Mouse (Mus musculus) midbrain, embryonic 11.5 days (tissue): Measurements from ENCODE around the gene Dcaf11. TPM values are rescaled to one million over a fixed set of nuclear protein-coding genes. Genes with fewer than 3 reads are reported as not detected.

Experiments used
- ATAC-seq: fragments of 200-750 bp; cut with Nextera tagmentation; 2 replicates; pipeline ENCODE4 v1.8.0; 2017; ENCODE audit warnings: moderate TSS enrichment, moderate library complexity; ENCODE audit not compliant: low FRiP score
- DNase-seq: peaks from one replicate; pipeline ENCODE4 v3.0.0; 2015; ENCODE audit warnings: low spot score; ENCODE audit errors: missing footprints
- H3K27ac ChIP-seq: fragments of 300-500 bp; sonication (generic); 2 replicates; pipeline ENCODE4 v1.5.1; 2014; ENCODE audit warnings: low read depth, low read length
- H3K27me3 ChIP-seq: fragments of 300-500 bp; sonication (generic); 2 replicates; pipeline ENCODE4 v1.6.1; 2014; ENCODE audit warnings: mild to moderate bottlenecking, low read length, moderate library complexity, mixed read lengths; ENCODE audit not compliant: control insufficient read depth, insufficient read depth
- H3K36me3 ChIP-seq: fragments of 300-500 bp; sonication (generic); 2 replicates; pipeline ENCODE4 v1.6.1; 2014; ENCODE audit warnings: mild to moderate bottlenecking, low read length, moderate library complexity, mixed read lengths; ENCODE audit not compliant: control insufficient read depth, insufficient read depth
- H3K4me1 ChIP-seq: fragments of 300-500 bp; sonication (generic); 2 replicates; pipeline ENCODE4 v1.6.1; 2014; ENCODE audit warnings: low read length; ENCODE audit not compliant: control insufficient read depth, insufficient read depth
- H3K4me2 ChIP-seq: fragments of 300-500 bp; sonication (generic); 2 replicates; pipeline ENCODE4 v1.6.1; 2014; ENCODE audit warnings: mild to moderate bottlenecking, moderate library complexity
- H3K4me3 ChIP-seq: fragments of 300-500 bp; sonication (generic); 2 replicates; pipeline ENCODE4 v1.5.1; 2014; ENCODE audit warnings: low read depth, low read length
- H3K9ac ChIP-seq: fragments of 300-500 bp; sonication (generic); 2 replicates; pipeline ENCODE4 v1.6.1; 2014; ENCODE audit warnings: low read length
- H3K9me3 ChIP-seq: fragments of 300-500 bp; sonication (generic); 2 replicates; pipeline ENCODE4 v1.6.1; 2016; ENCODE audit warnings: low read length; ENCODE audit not compliant: control insufficient read depth
- WGBS: fragments of 180-500 bp; shearing (Covaris S2); extraction: QIAGEN DNeasy Blood & Tissue Kit; methylation state at CpG from one replicate; pipeline ENCODE4 v1.1.7; 2014; 5-methylcytosine and 5-hydroxymethylcytosine counted together
- polyA plus RNA-seq: library from polyadenylated mRNA; unstranded; fragments of >200 nt; fragmentation: Nextera tagmentation; extraction: Ambion mirVana; gene quantifications from 2 replicates; pipeline ENCODE4 v1.2.1, GENCODE M21; 2014

The Dcaf11 gene
- polyA plus RNA-seq, 1 experiment from 2014 or later, result 76.4 TPM

GRCm38 (mm10) chr14:55544334-55544733 is 15.5 kb upstream of the Dcaf11 start:
- no peak for DNase-seq
- Histone ChIP-seq H3K4me2 (no peak overlapping the region), H3K9ac (no peak overlapping the region), H3K9me3 (no peaks in the 10 kb centered on the region), H3K36me3 (no peaks in the 10 kb centered on the region; the same call in 1 of the 2 replicates), H3K4me3 (no peak overlapping the region), H3K27me3 (no peaks in the 10 kb centered on the region), H3K27ac (no peak overlapping the region), H3K4me1 (peaks cover 9% of the 10 kb centered on the region; the same call in 1 of the 2 replicates)
- ATAC-seq, result no peak
- 91% methylated on average over 9 of the region's 9 CpGs for WGBS

- no peak for ATAC-seq
- no peaks in the 10 kb centered on the region for H3K4me1 ChIP-seq
Measured at GRCm38 (mm10) chr14:55550191-55550590, 9.6 kb upstream of the Dcaf11 start.

DNA sequence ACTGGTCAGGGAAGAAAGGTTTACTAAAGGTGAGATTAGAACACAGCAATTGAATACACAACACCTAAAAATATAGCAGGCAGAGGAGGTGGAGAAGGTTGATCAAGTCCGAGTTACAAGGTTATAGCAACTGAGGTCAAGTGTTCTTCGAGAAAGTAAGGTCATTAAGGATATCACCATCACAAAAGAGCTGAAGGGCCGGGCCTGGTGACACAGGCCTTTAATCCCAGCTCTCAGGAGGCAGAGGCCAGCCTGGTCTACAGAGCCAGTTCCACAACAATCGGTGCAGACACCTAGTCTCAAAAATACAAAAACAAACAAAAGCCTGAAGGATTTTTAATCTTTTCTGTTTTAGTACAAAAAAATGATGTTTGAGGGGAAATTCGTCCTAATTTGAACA is 8.5 kb upstream of the Dcaf11 start:
- H3K27ac ChIP-seq, result no peak overlapping the region
- no peaks in the 10 kb centered on the region for H3K4me1 ChIP-seq
- H3K36me3 ChIP-seq, result no peaks in the 10 kb centered on the region
- no peaks in the 10 kb centered on the region for H3K9me3 ChIP-seq
- H3K4me3 ChIP-seq, result no peak overlapping the region
- ATAC-seq, result no peak
- no peak overlapping the region for H3K4me2 ChIP-seq
- 69% methylated on average over 5 of the region's 5 CpGs for WGBS
- DNase-seq, result no peak
- H3K9ac ChIP-seq, result no peak overlapping the region
- no peaks in the 10 kb centered on the region for H3K27me3 ChIP-seq

More at GRCm38 (mm10) chr14:55550191-55550590, 9.6 kb upstream of the Dcaf11 start:
- Histone ChIP-seq H3K27me3 (no peaks in the 10 kb centered on the region), H3K4me3 (no peak overlapping the region), H3K9ac (no peak overlapping the region), H3K27ac (no peak overlapping the region), H3K36me3 (no peaks in the 10 kb centered on the region), H3K4me2 (no peak overlapping the region), H3K9me3 (no peaks in the 10 kb centered on the region)
- no peak for DNase-seq
- 88% methylated on average over 6 of the region's 6 CpGs for WGBS

DNA sequence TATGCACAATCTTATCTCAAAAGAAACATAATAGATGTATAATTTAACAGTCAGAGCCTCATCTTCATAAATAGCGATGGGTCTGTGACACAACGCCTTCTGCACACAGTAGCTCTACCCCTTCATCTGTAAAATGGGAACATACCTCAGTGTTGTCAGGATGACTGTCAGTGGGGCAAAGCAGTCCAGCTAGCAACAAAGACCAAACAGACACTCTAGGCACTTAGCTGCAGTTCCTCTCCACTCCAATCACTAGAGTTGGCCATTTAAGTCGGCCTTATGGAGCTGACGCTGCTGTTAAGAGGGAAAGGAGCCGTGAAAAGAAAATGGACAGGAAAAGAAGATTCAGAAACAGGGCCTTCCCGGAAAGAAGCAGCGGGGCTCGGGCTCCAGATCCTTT is 8.0 kb upstream of the Dcaf11 start:
- H3K27ac ChIP-seq, result no peak overlapping the region
- no peaks in the 10 kb centered on the region for H3K4me1 ChIP-seq
- H3K9ac ChIP-seq, result no peak overlapping the region
- H3K9me3 ChIP-seq, result no peaks in the 10 kb centered on the region
- WGBS, result 87% methylated on average over 8 of the region's 8 CpGs
- H3K4me3 ChIP-seq, result no peak overlapping the region
- DNase-seq (no peak), ATAC-seq (no peak)
- no peaks in the 10 kb centered on the region for H3K36me3 ChIP-seq
- no peak overlapping the region for H3K4me2 ChIP-seq
- H3K27me3 ChIP-seq, result no peaks in the 10 kb centered on the region

DNA sequence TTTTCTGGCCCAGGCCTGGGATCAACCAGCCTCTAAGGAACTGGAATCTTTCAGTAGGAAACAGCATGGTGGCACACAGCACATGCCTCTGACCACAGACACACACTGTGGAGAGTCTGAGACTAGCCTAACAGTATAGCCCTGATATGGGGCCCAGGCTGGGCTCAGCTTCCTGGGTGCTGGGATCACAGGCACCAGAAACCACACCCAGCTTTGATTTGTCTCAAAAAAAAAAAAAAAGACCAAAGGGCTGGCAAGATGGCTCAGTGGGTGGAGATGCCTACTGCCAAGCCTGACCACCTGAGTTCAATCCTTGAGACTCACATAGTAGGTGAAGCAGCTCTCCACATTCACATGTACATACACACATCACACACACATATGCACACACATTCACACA is 5.2 kb upstream of the Dcaf11 start:
- ATAC-seq (no peak), DNase-seq (no peak)
- Histone ChIP-seq H3K36me3 (no peaks in the 10 kb centered on the region), H3K27me3 (no peaks in the 10 kb centered on the region), H3K4me1 (peaks cover 3% of the 10 kb centered on the region; the same call in 1 of the 2 replicates), H3K9me3 (no peaks in the 10 kb centered on the region), H3K4me2 (no peak overlapping the region), H3K9ac (no peak overlapping the region), H3K4me3 (no peak overlapping the region), H3K27ac (no peak overlapping the region)

- WGBS, result 73% methylated on average over 3 of the region's 3 CpGs
- no peak overlapping the region for H3K4me3 ChIP-seq
- no peak for ATAC-seq
Measured at GRCm38 (mm10) chr14:55555788-55556187, 4.0 kb upstream of the Dcaf11 start.

GRCm38 (mm10) chr14:55557003-55557402 is 2.8 kb upstream of the Dcaf11 start:
- Histone ChIP-seq H3K27me3 (no peaks in the 10 kb centered on the region), H3K36me3 (no peaks in the 10 kb centered on the region), H3K4me1 (peaks cover 9% of the 10 kb centered on the region), H3K9ac (no peak overlapping the region), H3K9me3 (no peaks in the 10 kb centered on the region), H3K4me3 (no peak overlapping the region), H3K4me2 (no peak overlapping the region), H3K27ac (no peak overlapping the region)
- no peak for ATAC-seq
- DNase-seq, result no peak
- 31% methylated on average over 5 of the region's 5 CpGs for WGBS

More at GRCm38 (mm10) chr14:55555788-55556187, 4.0 kb upstream of the Dcaf11 start:
- no peak overlapping the region for H3K9ac ChIP-seq
- H3K4me2 ChIP-seq, result no peak overlapping the region
- H3K27me3 ChIP-seq, result no peaks in the 10 kb centered on the region
- H3K27ac ChIP-seq, result no peak overlapping the region
- H3K36me3 ChIP-seq, result no peaks in the 10 kb centered on the region
- DNase-seq, result no peak
- no peaks in the 10 kb centered on the region for H3K9me3 ChIP-seq
- peaks cover 3% of the 10 kb centered on the region; the same call in 1 of the 2 replicates for H3K4me1 ChIP-seq

- Histone ChIP-seq H3K4me2 (no peak overlapping the region), H3K9me3 (no peaks in the 10 kb centered on the region), H3K4me1 (peaks cover 9% of the 10 kb centered on the region), H3K36me3 (no peaks in the 10 kb centered on the region), H3K4me3 (no peak overlapping the region), H3K27me3 (no peaks in the 10 kb centered on the region), H3K9ac (no peak overlapping the region), H3K27ac (no peak overlapping the region)
- ATAC-seq (no peak), DNase-seq (peak; percentile 35)
- WGBS, result 91% methylated on average over 3 of the region's 3 CpGs
Measured at GRCm38 (mm10) chr14:55557587-55557986, 2.2 kb upstream of the Dcaf11 start.

DNA sequence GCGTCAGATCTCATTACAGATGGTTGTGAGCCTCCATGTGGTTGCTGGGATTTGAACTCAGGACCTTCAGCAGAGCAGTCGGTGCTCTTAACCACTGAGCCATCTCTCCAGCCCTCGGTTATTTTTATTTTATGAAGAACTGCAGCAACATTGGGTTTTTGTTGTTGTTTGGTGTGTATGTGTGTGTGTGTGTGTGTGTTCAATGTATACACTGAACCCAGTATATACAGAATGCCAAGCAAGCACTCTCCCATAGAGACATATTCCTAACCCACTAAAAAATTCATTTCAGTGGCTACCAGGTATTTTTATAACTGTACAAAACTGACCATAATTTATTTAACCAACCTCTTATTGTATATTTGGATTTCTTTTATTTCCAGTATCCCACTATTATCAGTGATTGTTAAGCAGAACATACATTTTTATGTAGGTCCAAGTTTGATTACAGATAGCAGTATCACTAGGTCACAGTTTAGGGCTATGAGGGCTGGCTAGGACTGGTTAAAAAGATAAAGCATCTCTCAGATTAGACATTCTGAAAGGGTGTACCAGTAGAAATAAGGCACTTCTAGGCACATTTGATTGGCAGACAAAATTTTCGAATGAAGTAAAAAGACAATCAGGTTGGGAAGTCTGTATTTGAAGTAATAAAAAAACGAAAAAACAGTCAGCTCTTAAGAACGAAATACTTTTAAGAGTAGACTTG is 912 bp upstream of the Dcaf11 start:
- Histone ChIP-seq H3K27ac (no peak overlapping the region), H3K4me1 (peaks cover 9% of the 10 kb centered on the region), H3K4me2 (peak overlapping the region; percentile 75), H3K4me3 (peak overlapping the region; percentile 63), H3K9me3 (no peaks in the 10 kb centered on the region), H3K36me3 (no peaks in the 10 kb centered on the region), H3K27me3 (no peaks in the 10 kb centered on the region), H3K9ac (no peak overlapping the region; the same call in 1 of the 2 replicates)
- 54% methylated on average over 6 of the region's 6 CpGs for WGBS
- ATAC-seq (no peak), DNase-seq (peak; percentile 76)
